In the genomic region with DNA sequence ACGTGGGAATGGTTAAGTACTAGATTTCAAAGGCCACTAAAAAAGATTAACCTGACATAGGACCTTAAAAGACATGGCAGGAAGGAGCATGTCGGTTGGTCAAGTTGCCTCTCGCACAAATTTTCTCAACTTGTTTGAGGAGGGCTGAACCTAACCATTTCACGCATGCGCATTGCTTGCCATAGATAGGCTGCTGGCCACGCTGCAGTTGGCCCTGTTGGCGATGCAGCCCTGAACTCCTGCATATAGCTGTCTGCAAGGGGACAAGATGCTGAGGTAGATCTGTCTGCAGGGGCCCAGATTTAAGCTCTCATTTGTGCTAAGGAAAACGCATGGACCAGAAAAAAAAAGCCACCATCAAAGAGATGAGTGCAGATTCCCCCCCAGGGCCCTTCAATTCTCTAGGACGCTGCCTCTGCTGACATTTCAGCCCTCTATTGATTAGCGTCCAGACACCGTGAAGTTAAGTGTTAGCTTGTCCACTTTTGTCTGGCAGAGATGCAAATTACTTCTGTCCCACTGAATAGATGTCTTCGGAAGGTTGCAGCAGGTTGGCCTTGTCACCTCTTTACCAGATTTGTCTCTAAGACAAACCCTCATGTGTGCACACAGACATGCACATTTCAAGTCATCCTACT, we compare ENCODE assay signal across 30 mouse cellular contexts.
DNase-seq lines count a peak whose midpoint lies in the region; ATAC-seq lines count a peak whose summit lies in the region.
"Had no signal": no experiment of that assay in that cellular context is flagged by ENCODE, and none has a peak within 500 bp of the region (broad histone marks: within the 10 kb centered on the region; RNA-seq: fewer than 3 reads in every experiment).

No protein-coding gene starts in this region.

- WGBS in hindbrain, embryonic 11.5 days: 46% methylated on average over 12 of the region's 12 CpGs
- WGBS in hindbrain, embryonic 16.5 days: 34% methylated on average over 12 of the region's 12 CpGs
- 50% methylated on average over 12 of the region's 12 CpGs for WGBS in neural tube, embryonic 11.5 days

- H3K36me3 ChIP-seq in hindbrain, embryonic 11.5 days (ENCODE audit: control insufficient read depth, insufficient read depth, low read length): no peaks in the 10 kb centered on the region
- H3K36me3 ChIP-seq in hindbrain, embryonic 16.5 days (ENCODE audit: control insufficient read depth, insufficient read depth, low read length): no peaks in the 10 kb centered on the region
- H3K36me3 ChIP-seq in neural tube, embryonic 11.5 days (ENCODE audit: control insufficient read depth, insufficient read depth, low read length): no peaks in the 10 kb centered on the region
- H3K36me3 ChIP-seq: embryonic facial prominence, embryonic 12.5 days; forebrain, embryonic 15.5 days; limb, embryonic 10.5 days; limb, embryonic 15.5 days; liver, embryonic 13.5 days; neural tube, embryonic 13.5 days had no signal

- peak overlapping the region; percentile 53 for H3K27ac ChIP-seq in hindbrain, embryonic 11.5 days (ENCODE audit: low read depth, low read length)
- H3K27ac ChIP-seq in hindbrain, embryonic 16.5 days (ENCODE audit: low read depth, low read length): no peak overlapping the region
- H3K27ac ChIP-seq in neural tube, embryonic 11.5 days (ENCODE audit: low read depth, low read length): 0 out of 2 replicates have a peak overlapping the region, but pooled peaks have one; percentile 34
- H3K27ac ChIP-seq: embryonic facial prominence, embryonic 12.5 days; forebrain, embryonic 15.5 days; limb, embryonic 10.5 days; limb, embryonic 15.5 days; liver, embryonic 13.5 days; neural tube, embryonic 13.5 days had no signal

- H3K9ac ChIP-seq in hindbrain, embryonic 11.5 days (ENCODE audit: low read depth, low read length): no peak overlapping the region
- no peak overlapping the region for H3K9ac ChIP-seq in hindbrain, embryonic 16.5 days (ENCODE audit: low read depth, low read length)
- no peak overlapping the region for H3K9ac ChIP-seq in neural tube, embryonic 11.5 days (ENCODE audit: low read length)
- H3K9ac ChIP-seq: embryonic facial prominence, embryonic 12.5 days; forebrain, embryonic 15.5 days; limb, embryonic 15.5 days; liver, embryonic 13.5 days; neural tube, embryonic 13.5 days had no signal

- peaks cover 8% of the 10 kb centered on the region; the same call in 1 of the 2 replicates for H3K4me1 ChIP-seq in hindbrain, embryonic 11.5 days (replicated peaks; ENCODE audit: control insufficient read depth, insufficient read depth, low read length)
- peaks cover 10% of the 10 kb centered on the region for H3K4me1 ChIP-seq in hindbrain, embryonic 16.5 days (ENCODE audit: control insufficient read depth, insufficient read depth, low read depth, low read length)
- peaks cover 19% of the 10 kb centered on the region; the same call in 1 of the 2 replicates for H3K4me1 ChIP-seq in neural tube, embryonic 11.5 days (ENCODE audit: control insufficient read depth, insufficient read depth, low read length)
- H3K4me1 ChIP-seq: liver, embryonic 13.5 days; megakaryocyte, embryonic 14.5 days had no signal

- no peaks in the 10 kb centered on the region for H3K9me3 ChIP-seq in hindbrain, embryonic 11.5 days (ENCODE audit: control insufficient read depth, low read length)
- no peaks in the 10 kb centered on the region for H3K9me3 ChIP-seq in hindbrain, embryonic 16.5 days (ENCODE audit: control insufficient read depth, low read length)
- no peaks in the 10 kb centered on the region for H3K9me3 ChIP-seq in neural tube, embryonic 11.5 days (ENCODE audit: control insufficient read depth, low read length)
- H3K9me3 ChIP-seq: embryonic facial prominence, embryonic 12.5 days; forebrain, embryonic 15.5 days; limb, embryonic 10.5 days; limb, embryonic 15.5 days; liver, embryonic 13.5 days; neural tube, embryonic 13.5 days had no signal

- peak; percentile 62 for DNase-seq in hindbrain, embryonic 11.5 days (ENCODE audit: low spot score)
- peak; percentile 51 for DNase-seq in neural tube, embryonic 11.5 days (ENCODE audit: low spot score)
- DNase-seq in neural tube, embryonic 10.5 days (ENCODE audit: extremely low spot score, low spot score): no peak
- peak; percentile 54 for DNase-seq in mesoderm, embryonic 11.5 days (ENCODE audit: low read depth, low spot score)
- DNase-seq in c-Kit-positive CD71-positive TER-119-positive erythroid progenitor cells, embryonic 14.5 days (ENCODE audit: low spot score): no peak
- no peak for DNase-seq in kidney, postnatal 14 days
- DNase-seq: adrenal gland, postnatal 14 days; cerebellum, adult 18-20 months; gastrocnemius, postnatal 10 days; heart, postnatal 36 days; kidney, adult 9 months; kidney, postnatal 10 days; layer of hippocampus, adult 9-11 months; liver, embryonic 13.5 days; lung, adult 18-20 months; lung, postnatal 4 days; right cerebral cortex, postnatal 25 days; thymus, adult 18-20 months; thymus, postnatal 25 days had no signal

- no peak overlapping the region for H3K4me2 ChIP-seq in hindbrain, embryonic 11.5 days (replicated peaks; ENCODE audit: low read depth, low read length)
- no peak overlapping the region for H3K4me2 ChIP-seq in hindbrain, embryonic 16.5 days (ENCODE audit: low read length)
- no peak overlapping the region for H3K4me2 ChIP-seq in neural tube, embryonic 11.5 days (ENCODE audit: low read depth)
- H3K4me2 ChIP-seq: embryonic facial prominence, embryonic 12.5 days; forebrain, embryonic 15.5 days; heart, embryonic 11.5 days; limb, embryonic 15.5 days; liver, embryonic 13.5 days; neural tube, embryonic 13.5 days had no signal

- ATAC-seq in hindbrain, embryonic 11.5 days (ENCODE audit: low FRiP score): peak; percentile 62; the same call in 1 of the 2 replicates
- no peak for ATAC-seq in hindbrain, embryonic 16.5 days
- ATAC-seq in neural tube, embryonic 11.5 days (ENCODE audit: insufficient read depth, low FRiP score, low TSS enrichment): peak; percentile 58
- ATAC-seq: CD4-positive, CD25-positive, alpha-beta regulatory T cell, adult 4 months; forebrain, embryonic 15.5 days; intestine, postnatal 0 days; lung, postnatal 0 days had no signal

- H3K4me3 ChIP-seq in hindbrain, embryonic 11.5 days (ENCODE audit: low read depth, low read length): no peak overlapping the region
- no peak overlapping the region for H3K4me3 ChIP-seq in hindbrain, embryonic 16.5 days (ENCODE audit: low read length)
- no peak overlapping the region for H3K4me3 ChIP-seq in neural tube, embryonic 11.5 days (ENCODE audit: low read depth, low read length)
- H3K4me3 ChIP-seq: embryonic facial prominence, embryonic 12.5 days; forebrain, embryonic 15.5 days; limb, embryonic 10.5 days; limb, embryonic 15.5 days; liver, embryonic 13.5 days; megakaryocyte, embryonic 14.5 days; neural tube, embryonic 13.5 days had no signal

- no peaks in the 10 kb centered on the region for H3K27me3 ChIP-seq in hindbrain, embryonic 11.5 days (ENCODE audit: control insufficient read depth, insufficient read depth, low read length)
- H3K27me3 ChIP-seq in hindbrain, embryonic 16.5 days (replicated peaks; ENCODE audit: control insufficient read depth, insufficient read depth, low read length): no peaks in the 10 kb centered on the region
- no peaks in the 10 kb centered on the region for H3K27me3 ChIP-seq in neural tube, embryonic 11.5 days (ENCODE audit: control insufficient read depth, insufficient read depth, low read length)
- H3K27me3 ChIP-seq: embryonic facial prominence, embryonic 12.5 days; forebrain, embryonic 15.5 days; liver, embryonic 13.5 days; megakaryocyte, embryonic 14.5 days; neural tube, embryonic 13.5 days had no signal

Comparison
In these comparisons a context has a peak if more than half of its experiments do, and no peak if none do; other contexts are left out.
1. DNase-seq: peak in hindbrain, embryonic 11.5 days (single experiment), neural tube, embryonic 11.5 days (single experiment) and mesoderm, embryonic 11.5 days (single experiment); none in neural tube, embryonic 10.5 days (single experiment), c-Kit-positive CD71-positive TER-119-positive erythroid progenitor cells, embryonic 14.5 days (single experiment) and kidney, postnatal 14 days (single experiment).